Mouse (Mus musculus) intestine, postnatal 0 days (tissue): ENCODE measurements around the gene Slc25a38. TPM values are rescaled to one million over a fixed set of nuclear protein-coding genes. Genes with fewer than 3 reads are reported as not detected.

Experiments used
- ATAC-seq: fragments of 200-750 bp; cut with Nextera tagmentation; 2 replicates; pipeline ENCODE4 v1.8.0; 2017; ENCODE audit warnings: mild to moderate bottlenecking, moderate TSS enrichment, moderate library complexity
- H3K27ac ChIP-seq: fragments of 300-500 bp; sonication (generic); 2 replicates; pipeline ENCODE4 v1.5.1; 2014; ENCODE audit warnings: mild to moderate bottlenecking, low read depth, low read length, moderate library complexity
- H3K27me3 ChIP-seq: fragments of 300-500 bp; sonication (generic); replicated peaks from 2 replicates; pipeline ENCODE4 v1.6.1; 2014; ENCODE audit warnings: low read length, mixed read lengths; ENCODE audit not compliant: control insufficient read depth, insufficient read depth
- H3K36me3 ChIP-seq: fragments of 300-500 bp; sonication (generic); 2 replicates; pipeline ENCODE4 v1.6.1; 2014; ENCODE audit warnings: mild to moderate bottlenecking, moderate library complexity; ENCODE audit not compliant: control insufficient read depth, insufficient read depth
- H3K4me1 ChIP-seq: fragments of 300-500 bp; sonication (generic); replicated peaks from 2 replicates; pipeline ENCODE4 v1.6.1; 2014; ENCODE audit warnings: antibody characterized with exemption, low read length, mixed read lengths; ENCODE audit not compliant: control insufficient read depth, insufficient read depth
- H3K4me2 ChIP-seq: fragments of 300-500 bp; sonication (generic); replicated peaks from 2 replicates; pipeline ENCODE4 v1.6.1; 2014; ENCODE audit warnings: low read depth, mild to moderate bottlenecking, moderate library complexity
- H3K4me3 ChIP-seq: fragments of 300-500 bp; sonication (generic); 2 replicates; pipeline ENCODE4 v1.5.1; 2014; ENCODE audit warnings: low read depth, low read length
- H3K9ac ChIP-seq: fragments of 300-500 bp; sonication (generic); 2 replicates; pipeline ENCODE4 v1.6.1; 2014; ENCODE audit warnings: mild to moderate bottlenecking, low read depth, low read length
- H3K9me3 ChIP-seq: fragments of 300-500 bp; sonication (generic); 2 replicates; pipeline ENCODE4 v1.6.1; 2016; ENCODE audit warnings: mixed run types; ENCODE audit not compliant: control insufficient read depth
- CTCF ChIP-seq: sonication (generic); IDR thresholded peaks from 2 replicates; pipeline ENCODE4 v1.5.1; 2016; ENCODE audit warnings: low read depth, mild to moderate bottlenecking, control low read depth, antibody characterized with exemption, moderate library complexity
- WGBS: fragments of 180-500 bp; shearing (Covaris S2); extraction: QIAGEN DNeasy Blood & Tissue Kit; methylation state at CpG from one replicate; pipeline ENCODE4 v1.1.7; 2014; 5-methylcytosine and 5-hydroxymethylcytosine counted together
- polyA plus RNA-seq: library from polyadenylated mRNA; unstranded; fragments of >200 nt; fragmentation: Nextera tagmentation; extraction: Ambion mirVana; gene quantifications from 2 replicates; pipeline ENCODE4 v1.2.1, GENCODE M21; 2015

Slc25a38 gene
- polyA plus RNA-seq, 1 experiment from 2014 or later = 15.8 TPM

DNA sequence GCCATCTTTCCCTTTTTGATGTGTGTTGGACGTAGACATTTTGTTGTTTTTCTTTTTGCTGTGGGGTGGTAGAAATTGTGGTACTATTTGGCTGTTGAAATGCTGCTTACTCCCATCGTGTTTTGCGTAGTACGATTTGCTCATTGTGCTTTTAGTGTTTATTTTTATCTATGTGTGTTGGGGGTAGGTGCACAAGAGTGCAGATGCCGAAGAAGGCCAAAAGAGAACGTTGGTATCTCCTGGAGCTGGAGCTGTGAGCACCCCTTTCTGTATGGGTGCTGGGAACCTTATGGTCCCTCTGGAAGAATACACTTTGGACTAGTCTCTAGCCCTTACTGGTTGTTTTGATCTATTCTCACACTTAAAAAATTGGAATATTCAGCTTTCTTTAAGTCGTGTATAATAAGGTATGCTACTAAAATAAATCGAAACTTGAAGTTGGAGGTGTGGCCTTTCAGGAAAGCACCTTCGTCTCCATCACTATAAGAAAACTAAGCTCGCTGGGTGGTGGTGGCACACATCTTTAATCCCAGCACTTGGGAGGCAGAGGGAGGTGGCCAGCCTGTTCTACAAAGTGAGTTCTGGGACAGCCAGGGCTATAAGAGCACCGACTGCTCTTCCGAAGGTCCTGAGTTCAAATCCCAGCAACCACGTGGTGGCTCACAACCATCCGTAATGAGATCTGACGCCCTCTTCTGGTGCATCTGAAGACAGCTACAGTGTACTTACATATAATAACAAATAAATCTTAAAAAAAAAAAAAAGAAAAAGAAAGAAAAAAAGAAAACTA lies 1.2 kb downstream of the Slc25a38 start:
- WGBS = 76% methylated on average over 15 of the region's 15 CpGs
- ATAC-seq = no peak
- H3K9ac ChIP-seq = no peak overlapping the region
- H3K9me3 ChIP-seq = no peaks in the 10 kb centered on the region
- no peaks in the 10 kb centered on the region for H3K27me3 ChIP-seq
- no peak for TF ChIP-seq CTCF
- peak overlapping the region; percentile 79 for H3K4me2 ChIP-seq
- H3K36me3 ChIP-seq = 0 out of 2 replicates have a peak, but pooled peaks cover under 1% of the 10 kb centered on the region
- H3K4me3 ChIP-seq = peak overlapping the region; percentile 75
- 0 out of 2 replicates have a peak, but pooled peaks cover 6% of the 10 kb centered on the region for H3K4me1 ChIP-seq
- no peak overlapping the region for H3K27ac ChIP-seq

DNA sequence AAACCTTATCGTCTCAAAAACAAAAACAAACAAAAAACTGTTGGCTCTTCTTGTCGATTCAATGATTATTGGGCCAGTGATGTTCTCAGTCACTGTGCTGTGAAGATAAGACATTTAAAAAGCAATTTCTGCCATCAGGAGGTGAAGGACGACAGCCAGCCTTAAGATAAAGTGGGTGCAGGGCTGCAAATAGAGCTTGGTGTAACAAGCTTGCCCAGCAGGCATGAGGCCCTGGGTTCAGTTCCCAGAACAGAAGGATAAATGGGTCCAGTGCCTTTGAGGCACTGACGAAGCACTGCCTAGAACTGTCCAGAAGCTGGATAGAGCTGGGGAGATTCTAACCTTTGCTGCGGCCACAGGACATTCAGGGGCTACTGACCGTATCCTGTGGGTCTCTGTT lies 2.3 kb downstream of the Slc25a38 start:
- Histone ChIP-seq H3K36me3 (peaks cover 10% of the 10 kb centered on the region; the same call in 1 of the 2 replicates), H3K27ac (no peak overlapping the region), H3K27me3 (no peaks in the 10 kb centered on the region), H3K9me3 (no peaks in the 10 kb centered on the region), H3K9ac (no peak overlapping the region), H3K4me2 (no peak overlapping the region), H3K4me1 (0 out of 2 replicates have a peak, but pooled peaks cover 6% of the 10 kb centered on the region), H3K4me3 (no peak overlapping the region)
- no peak for ATAC-seq
- no peak for TF ChIP-seq CTCF
- WGBS = 93% methylated on average over 6 of the region's 6 CpGs

DNA sequence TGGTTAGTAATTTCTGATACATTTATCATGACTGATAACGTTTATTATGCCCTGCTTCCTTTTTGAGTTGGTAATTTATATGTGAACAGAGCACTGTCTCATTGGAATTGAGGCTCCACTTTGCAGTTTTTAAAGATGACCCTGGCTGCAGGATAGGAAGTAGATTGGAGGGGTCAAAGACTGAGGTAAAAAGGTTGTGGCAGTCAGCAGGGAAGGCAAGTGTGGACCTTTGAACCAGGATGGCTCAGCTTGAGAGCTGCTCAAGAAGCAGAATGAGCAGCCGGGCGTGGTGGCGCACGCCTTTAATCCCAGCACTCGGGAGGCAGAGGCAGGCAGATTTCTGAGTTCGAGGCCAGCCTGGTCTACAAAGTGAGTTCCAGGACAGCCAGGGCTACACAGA lies 3.3 kb downstream of the Slc25a38 start:
- Histone ChIP-seq H3K27ac (no peak overlapping the region), H3K9ac (no peak overlapping the region), H3K27me3 (no peaks in the 10 kb centered on the region), H3K4me3 (no peak overlapping the region), H3K4me1 (0 out of 2 replicates have a peak, but pooled peaks cover 6% of the 10 kb centered on the region), H3K4me2 (no peak overlapping the region), H3K9me3 (no peaks in the 10 kb centered on the region), H3K36me3 (peaks cover 19% of the 10 kb centered on the region; the same call in 1 of the 2 replicates)
- TF ChIP-seq CTCF = no peak
- 68% methylated on average over 6 of the region's 7 CpGs for WGBS
- no peak for ATAC-seq

- Histone ChIP-seq H3K9me3 (no peaks in the 10 kb centered on the region), H3K4me2 (no peak overlapping the region), H3K9ac (no peak overlapping the region), H3K27me3 (no peaks in the 10 kb centered on the region), H3K4me3 (no peak overlapping the region), H3K4me1 (0 out of 2 replicates have a peak, but pooled peaks cover 6% of the 10 kb centered on the region), H3K27ac (no peak overlapping the region), H3K36me3 (peaks cover 23% of the 10 kb centered on the region; the same call in 1 of the 2 replicates)
- TF ChIP-seq CTCF = no peak
- WGBS = 86% methylated on average over 17 of the region's 17 CpGs
- no peak for ATAC-seq
Observed at GRCm38 (mm10) chr9:120114051-120114788, 4.0 kb downstream of the Slc25a38 start.

GRCm38 (mm10) chr9:120114789-120115151 lies 4.6 kb downstream of the Slc25a38 start:
- Histone ChIP-seq H3K4me1 (0 out of 2 replicates have a peak, but pooled peaks cover 6% of the 10 kb centered on the region), H3K27me3 (no peaks in the 10 kb centered on the region), H3K9ac (no peak overlapping the region), H3K4me3 (no peak overlapping the region), H3K27ac (no peak overlapping the region), H3K4me2 (no peak overlapping the region), H3K36me3 (peaks cover 26% of the 10 kb centered on the region; the same call in 1 of the 2 replicates), H3K9me3 (no peaks in the 10 kb centered on the region)
- TF ChIP-seq CTCF = no peak
- WGBS = 87% methylated on average over 2 of the region's 2 CpGs
- ATAC-seq = no peak

- no peak for ATAC-seq
- H3K36me3 ChIP-seq = peaks cover 34% of the 10 kb centered on the region; the same call in 1 of the 2 replicates
- no peaks in the 10 kb centered on the region for H3K9me3 ChIP-seq
- TF ChIP-seq CTCF = no peak
- no peak overlapping the region for H3K9ac ChIP-seq
- 0 out of 2 replicates have a peak, but pooled peaks cover 6% of the 10 kb centered on the region for H3K4me1 ChIP-seq
- H3K27ac ChIP-seq = no peak overlapping the region
- no peak overlapping the region for H3K4me2 ChIP-seq
- 60% methylated on average over 5 of the region's 5 CpGs for WGBS
- no peak overlapping the region for H3K4me3 ChIP-seq
- H3K27me3 ChIP-seq = no peaks in the 10 kb centered on the region
Observed at GRCm38 (mm10) chr9:120115580-120115979, 5.4 kb downstream of the Slc25a38 start.
